Mouse (Mus musculus): Measurements from ENCODE around the gene Hs3st5. TPM values are rescaled to one million over a fixed set of nuclear protein-coding genes. Genes with fewer than 3 reads are reported as not detected.

Gene Hs3st5
- polyA plus RNA-seq (2015; fragmentation: Nextera tagmentation; extraction: Ambion mirVana) = 0.20 and 0.25 TPM in 2 replicates

DNA sequence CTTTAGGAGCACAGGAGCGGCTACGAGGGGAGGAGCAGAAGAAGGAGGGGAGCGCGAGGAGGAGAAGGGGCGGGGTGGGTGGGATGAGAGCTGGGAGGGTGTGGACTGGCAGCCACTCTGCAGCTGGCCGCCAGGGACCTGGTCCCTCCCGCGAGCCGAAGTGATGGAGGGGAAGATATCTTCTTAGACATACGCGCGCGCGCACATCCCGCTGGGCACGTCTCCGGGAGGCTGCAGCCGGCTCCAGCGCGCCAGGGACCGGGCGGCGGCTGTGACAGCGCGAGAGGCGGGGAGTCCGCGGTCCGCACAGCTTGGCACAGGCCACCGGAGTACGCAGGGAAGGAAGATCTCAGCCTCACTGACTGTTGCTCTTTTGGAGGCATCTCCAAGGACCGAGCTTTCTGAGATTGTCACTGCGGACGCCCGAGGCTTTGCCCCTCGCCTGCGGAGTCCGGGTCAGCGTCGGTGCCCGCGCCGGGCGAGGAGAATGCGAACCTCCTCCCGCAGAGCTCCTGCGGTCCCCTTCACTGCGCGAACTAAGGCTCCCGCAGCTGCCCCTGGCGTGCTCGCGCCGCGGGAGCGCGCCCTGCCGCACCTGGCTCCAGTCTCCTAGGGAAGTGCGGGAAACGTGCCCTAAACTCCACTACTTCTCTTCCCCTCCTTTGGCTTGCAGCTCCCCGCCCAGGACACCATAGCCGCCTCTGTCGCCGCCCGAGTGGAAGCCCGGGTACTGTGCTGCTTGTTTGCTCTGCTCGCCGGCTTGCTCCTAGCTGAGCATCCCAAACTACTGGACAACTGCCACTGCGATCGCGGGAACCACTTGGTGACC, at the start of gene Hs3st5:
Gene Hs3st5 (plus strand): TSS at position 88 of the 829 bp plus-strand sequence.
- H3K4me3 ChIP-seq (ENCODE audit: low read length) = peak within 1 kb of the TSS; percentile 63
- peak within 1 kb of the TSS; percentile 52 for H3K9ac ChIP-seq (ENCODE audit: low read length)
- peaks cover 12% of the 10 kb centered on the region for H3K4me1 ChIP-seq (replicated peaks; ENCODE audit: control insufficient read depth, insufficient read depth, low read length)
- H3K9me3 ChIP-seq (ENCODE audit: control insufficient read depth, low read length) = no peaks in the 10 kb centered on the region
- under 1% methylated on average over 68 of the region's 71 CpGs for WGBS
- H3K36me3 ChIP-seq (ENCODE audit: control insufficient read depth, insufficient read depth, low read length) = no peaks in the 10 kb centered on the region
- H3K4me2 ChIP-seq (ENCODE audit: low read depth, low read length) = peak within 1 kb of the TSS; percentile 99
- ATAC-seq (ENCODE audit: low read depth) = peak; percentile 91
- H3K27me3 ChIP-seq (ENCODE audit: control insufficient read depth, insufficient read depth, low read depth, low read length) = peaks cover 30% of the 10 kb centered on the region
- no peak within 1 kb of the TSS for H3K27ac ChIP-seq (ENCODE audit: low read length)

DNA sequence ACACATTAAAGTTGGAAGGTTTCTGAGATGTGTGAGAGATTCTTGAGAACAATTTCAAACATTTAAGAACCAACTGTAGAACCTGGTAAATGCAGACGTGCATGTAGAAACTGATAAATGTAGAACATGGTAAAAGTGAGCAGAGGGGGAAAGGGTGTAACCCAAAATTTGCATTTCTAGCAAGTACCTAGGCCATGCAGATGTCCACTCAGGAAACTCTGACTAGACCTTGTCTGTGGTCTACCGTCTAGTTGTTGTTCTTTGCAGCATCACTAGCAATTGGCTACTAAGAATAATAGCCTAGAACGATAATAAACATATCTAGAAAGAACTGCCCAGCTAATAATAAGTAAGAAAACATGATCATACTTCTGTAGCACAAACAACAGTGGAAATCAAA, 38.0 kb upstream of the Hs3st5 start:
- H3K27ac ChIP-seq (ENCODE audit: low read length) = no peak overlapping the region
- H3K36me3 ChIP-seq (ENCODE audit: control insufficient read depth, insufficient read depth, low read length) = no peaks in the 10 kb centered on the region
- H3K27me3 ChIP-seq (ENCODE audit: control insufficient read depth, insufficient read depth, low read depth, low read length) = no peaks in the 10 kb centered on the region
- no peak overlapping the region for H3K9ac ChIP-seq (ENCODE audit: low read length)
- H3K9me3 ChIP-seq (ENCODE audit: control insufficient read depth, low read length) = no peaks in the 10 kb centered on the region
- H3K4me2 ChIP-seq (ENCODE audit: low read depth, low read length) = no peak overlapping the region
- no peaks in the 10 kb centered on the region for H3K4me1 ChIP-seq (replicated peaks; ENCODE audit: control insufficient read depth, insufficient read depth, low read length)
- no peak overlapping the region for H3K4me3 ChIP-seq (ENCODE audit: low read length)
- ATAC-seq (ENCODE audit: low read depth) = no peak
- WGBS = 81% methylated on average over 3 of the region's 3 CpGs

DNA sequence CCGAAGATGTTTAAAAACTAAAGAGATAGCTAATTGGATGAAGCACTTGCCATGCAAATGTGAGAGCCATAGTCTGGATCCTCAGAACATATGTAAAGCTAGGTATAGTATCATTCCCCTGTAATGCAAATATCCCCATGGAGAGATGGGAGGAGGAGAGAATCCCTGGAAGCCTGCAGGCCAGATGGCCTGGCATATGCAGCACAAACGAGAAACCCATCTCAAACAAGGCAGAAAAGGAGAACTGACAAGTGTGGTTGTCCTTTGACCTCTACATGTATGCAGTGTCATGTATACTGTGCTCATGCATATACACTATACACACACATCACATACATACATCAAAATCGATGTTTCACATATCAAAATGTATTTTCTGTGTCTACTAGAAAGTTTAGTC, 35.5 kb upstream of the Hs3st5 start:
- 59% methylated on average over 3 of the region's 3 CpGs for WGBS
- H3K4me2 ChIP-seq (ENCODE audit: low read depth, low read length) = no peak overlapping the region
- H3K9me3 ChIP-seq (ENCODE audit: control insufficient read depth, low read length) = no peaks in the 10 kb centered on the region
- no peaks in the 10 kb centered on the region for H3K36me3 ChIP-seq (ENCODE audit: control insufficient read depth, insufficient read depth, low read length)
- H3K9ac ChIP-seq (ENCODE audit: low read length) = no peak overlapping the region
- H3K4me3 ChIP-seq (ENCODE audit: low read length) = no peak overlapping the region
- no peak for ATAC-seq (ENCODE audit: low read depth)
- no peaks in the 10 kb centered on the region for H3K4me1 ChIP-seq (replicated peaks; ENCODE audit: control insufficient read depth, insufficient read depth, low read length)
- no peak overlapping the region for H3K27ac ChIP-seq (ENCODE audit: low read length)
- no peaks in the 10 kb centered on the region for H3K27me3 ChIP-seq (ENCODE audit: control insufficient read depth, insufficient read depth, low read depth, low read length)

DNA sequence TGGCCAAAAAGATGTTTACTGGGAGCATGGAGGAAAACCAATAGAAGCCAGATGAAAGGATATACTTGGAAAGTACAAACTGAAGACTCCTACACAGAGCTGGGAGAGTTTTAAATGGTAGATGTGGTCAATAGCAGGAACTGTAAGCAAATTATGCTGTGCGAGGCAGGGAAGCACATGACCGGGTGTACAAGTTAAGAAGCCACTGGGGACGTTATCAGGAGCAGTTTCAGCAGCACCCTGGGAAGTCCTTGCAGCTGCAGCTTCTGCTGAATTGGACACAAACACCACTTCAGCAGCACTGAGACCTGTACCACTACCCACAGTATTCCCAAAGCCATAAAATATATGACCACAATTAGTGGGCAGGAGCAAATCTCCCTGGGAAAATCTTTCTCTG, 31.8 kb upstream of the Hs3st5 start:
- no peak for ATAC-seq (ENCODE audit: low read depth)
- no peaks in the 10 kb centered on the region for H3K27me3 ChIP-seq (ENCODE audit: control insufficient read depth, insufficient read depth, low read depth, low read length)

DNA sequence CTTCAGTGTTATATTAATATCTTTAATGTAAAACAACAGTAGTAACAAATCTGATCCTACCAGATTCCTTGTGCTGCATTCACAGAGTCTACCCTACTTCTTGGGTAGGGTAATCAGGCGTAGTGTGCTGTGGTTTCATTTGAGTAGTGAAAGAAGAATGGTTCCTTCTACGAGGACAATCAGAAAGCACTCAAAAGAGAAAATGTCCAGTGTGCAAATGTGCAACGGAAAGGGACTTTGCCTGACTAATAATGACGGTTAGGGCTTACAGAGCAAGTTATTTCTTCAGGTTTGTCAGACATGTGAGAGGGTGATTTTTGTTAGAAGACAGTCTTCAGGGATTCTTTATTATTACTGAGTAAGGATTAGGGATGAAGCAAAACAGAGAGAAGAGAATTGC, 29.1 kb upstream of the Hs3st5 start:
- H3K4me1 ChIP-seq (replicated peaks; ENCODE audit: control insufficient read depth, insufficient read depth, low read length) = peaks cover 3% of the 10 kb centered on the region; the same call in 1 of the 2 replicates
- no peaks in the 10 kb centered on the region for H3K9me3 ChIP-seq (ENCODE audit: control insufficient read depth, low read length)
- no peaks in the 10 kb centered on the region for H3K27me3 ChIP-seq (ENCODE audit: control insufficient read depth, insufficient read depth, low read depth, low read length)
- H3K27ac ChIP-seq (ENCODE audit: low read length) = no peak overlapping the region
- no peaks in the 10 kb centered on the region for H3K36me3 ChIP-seq (ENCODE audit: control insufficient read depth, insufficient read depth, low read length)
- no peak overlapping the region for H3K4me2 ChIP-seq (ENCODE audit: low read depth, low read length)
- H3K9ac ChIP-seq (ENCODE audit: low read length) = no peak overlapping the region
- H3K4me3 ChIP-seq (ENCODE audit: low read length) = no peak overlapping the region
- WGBS = 74% methylated on average over 4 of the region's 4 CpGs
- ATAC-seq (ENCODE audit: low read depth) = no peak

More for the DNA sequence above, 31.8 kb upstream of the Hs3st5 start:
- Histone ChIP-seq H3K27ac (ENCODE audit: low read length) (no peak overlapping the region), H3K4me2 (ENCODE audit: low read depth, low read length) (no peak overlapping the region), H3K9ac (ENCODE audit: low read length) (no peak overlapping the region), H3K4me3 (ENCODE audit: low read length) (no peak overlapping the region), H3K36me3 (ENCODE audit: control insufficient read depth, insufficient read depth, low read length) (no peaks in the 10 kb centered on the region), H3K9me3 (ENCODE audit: control insufficient read depth, low read length) (no peaks in the 10 kb centered on the region), H3K4me1 (replicated peaks; ENCODE audit: control insufficient read depth, insufficient read depth, low read length) (no peaks in the 10 kb centered on the region)
- WGBS = 48% methylated on average over 3 of the region's 3 CpGs

DNA sequence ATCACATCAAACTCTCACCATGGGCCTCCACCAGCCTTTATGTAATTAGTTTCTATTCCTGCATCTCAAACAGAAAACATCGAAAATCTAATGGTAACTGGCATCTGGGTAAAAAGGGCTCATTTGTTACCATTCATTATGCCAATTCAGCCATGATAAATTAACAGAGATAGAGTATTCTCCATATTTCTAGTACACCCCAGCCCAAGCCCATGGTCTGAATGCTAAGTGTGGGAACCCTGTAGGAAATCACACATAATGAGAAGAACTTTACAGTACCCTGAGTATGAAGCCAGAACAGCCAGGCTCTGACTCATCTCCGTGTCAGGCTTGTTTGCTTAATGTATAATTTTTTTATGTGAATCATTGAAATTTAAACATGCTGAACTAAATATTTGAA, 23.3 kb upstream of the Hs3st5 start:
- H3K36me3 ChIP-seq (ENCODE audit: control insufficient read depth, insufficient read depth, low read length) = no peaks in the 10 kb centered on the region
- no peaks in the 10 kb centered on the region for H3K9me3 ChIP-seq (ENCODE audit: control insufficient read depth, low read length)
- peaks cover 3% of the 10 kb centered on the region; the same call in 1 of the 2 replicates for H3K4me1 ChIP-seq (replicated peaks; ENCODE audit: control insufficient read depth, insufficient read depth, low read length)
- no peak overlapping the region for H3K4me3 ChIP-seq (ENCODE audit: low read length)
- no peak for ATAC-seq (ENCODE audit: low read depth)
- WGBS = 50% methylated on average over 2 of the region's 2 CpGs
- H3K27me3 ChIP-seq (ENCODE audit: control insufficient read depth, insufficient read depth, low read depth, low read length) = no peaks in the 10 kb centered on the region
- no peak overlapping the region for H3K27ac ChIP-seq (ENCODE audit: low read length)
- no peak overlapping the region for H3K4me2 ChIP-seq (ENCODE audit: low read depth, low read length)
- no peak overlapping the region for H3K9ac ChIP-seq (ENCODE audit: low read length)

DNA sequence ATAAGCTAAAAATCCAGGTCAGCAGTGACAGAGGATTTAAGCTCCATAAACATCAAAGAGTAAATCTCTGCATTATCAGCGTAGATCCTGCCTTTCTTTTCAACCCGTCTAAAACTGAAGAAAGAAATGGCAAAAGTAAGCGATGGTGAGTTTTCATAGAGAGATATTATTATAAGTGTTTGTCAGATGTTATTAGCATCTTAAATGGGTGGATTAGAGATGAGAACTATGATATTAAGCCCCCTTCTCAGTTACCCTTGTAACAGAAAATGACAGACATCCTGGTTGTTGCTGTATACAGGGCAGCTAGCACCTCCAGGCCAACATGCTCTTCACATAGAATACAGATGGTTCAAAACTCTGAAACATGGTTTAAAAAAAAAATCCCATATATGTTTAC, 22.6 kb upstream of the Hs3st5 start:
- Histone ChIP-seq H3K27me3 (ENCODE audit: control insufficient read depth, insufficient read depth, low read depth, low read length) (no peaks in the 10 kb centered on the region), H3K4me2 (ENCODE audit: low read depth, low read length) (no peak overlapping the region), H3K4me3 (ENCODE audit: low read length) (no peak overlapping the region), H3K9me3 (ENCODE audit: control insufficient read depth, low read length) (no peaks in the 10 kb centered on the region), H3K9ac (ENCODE audit: low read length) (no peak overlapping the region), H3K27ac (ENCODE audit: low read length) (no peak overlapping the region), H3K36me3 (ENCODE audit: control insufficient read depth, insufficient read depth, low read length) (no peaks in the 10 kb centered on the region), H3K4me1 (replicated peaks; ENCODE audit: control insufficient read depth, insufficient read depth, low read length) (peaks cover 3% of the 10 kb centered on the region; the same call in 1 of the 2 replicates)
- 56% methylated on average over 3 of the region's 3 CpGs for WGBS
- no peak for ATAC-seq (ENCODE audit: low read depth)

DNA sequence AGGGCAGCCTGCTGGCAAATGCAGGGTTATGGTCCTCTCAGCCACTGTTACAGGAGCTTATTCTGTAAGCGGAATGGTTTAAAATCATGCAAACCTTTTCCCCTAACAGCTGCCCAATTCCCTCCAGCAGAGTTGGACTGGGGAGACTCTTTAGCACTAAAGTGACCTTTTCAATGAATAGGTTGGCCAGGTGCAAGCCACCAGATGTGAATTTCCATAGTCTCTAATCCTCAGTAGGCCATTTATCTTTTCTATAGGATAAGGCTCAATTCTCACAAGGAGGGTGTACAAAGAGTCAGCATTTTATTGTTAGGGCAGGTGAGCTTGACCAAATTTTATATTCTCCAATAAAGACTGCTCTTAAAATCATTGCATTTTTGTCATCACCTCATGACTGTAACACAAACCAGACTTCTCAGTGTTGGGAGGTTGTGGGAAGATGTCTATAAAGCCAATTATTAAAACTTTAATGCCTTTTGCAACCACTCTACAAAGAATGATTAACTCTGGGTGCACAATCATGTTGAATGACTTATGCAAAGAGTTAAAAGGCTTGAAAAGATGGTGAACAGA, 21.8 kb upstream of the Hs3st5 start:
- H3K27me3 ChIP-seq (ENCODE audit: control insufficient read depth, insufficient read depth, low read depth, low read length) = no peaks in the 10 kb centered on the region
- 85% methylated on average over 1 of the region's 1 CpGs for WGBS
- H3K4me3 ChIP-seq (ENCODE audit: low read length) = no peak overlapping the region

DNA sequence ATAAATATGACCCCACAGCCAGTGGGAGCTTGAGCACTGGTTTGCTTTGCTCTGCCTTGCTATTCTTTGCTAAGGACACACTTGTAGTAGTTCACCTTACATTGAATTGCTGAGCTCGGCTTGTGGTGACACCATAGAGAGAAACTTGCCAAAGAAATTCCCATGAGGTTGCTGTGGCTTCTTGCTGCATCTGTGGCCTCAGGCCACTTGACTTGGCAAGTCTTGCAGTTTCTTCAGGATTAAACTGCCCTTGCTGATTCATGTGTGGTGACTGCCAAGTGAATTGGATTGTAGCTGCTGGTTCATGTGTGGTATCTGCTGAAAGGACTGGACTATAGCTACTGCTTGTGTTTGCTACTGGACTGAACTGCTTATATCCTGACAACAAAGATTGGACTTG, 13.0 kb upstream of the Hs3st5 start:
- WGBS = 71% methylated on average over 1 of the region's 1 CpGs

More for the DNA sequence above, 21.8 kb upstream of the Hs3st5 start:
- no peaks in the 10 kb centered on the region for H3K36me3 ChIP-seq (ENCODE audit: control insufficient read depth, insufficient read depth, low read length)
- H3K27ac ChIP-seq (ENCODE audit: low read length) = no peak overlapping the region
- H3K4me1 ChIP-seq (replicated peaks; ENCODE audit: control insufficient read depth, insufficient read depth, low read length) = peaks cover 3% of the 10 kb centered on the region; the same call in 1 of the 2 replicates
- no peaks in the 10 kb centered on the region for H3K9me3 ChIP-seq (ENCODE audit: control insufficient read depth, low read length)
- no peak for ATAC-seq (ENCODE audit: low read depth)
- no peak overlapping the region for H3K9ac ChIP-seq (ENCODE audit: low read length)
- no peak overlapping the region for H3K4me2 ChIP-seq (ENCODE audit: low read depth, low read length)

More for the DNA sequence above, 13.0 kb upstream of the Hs3st5 start:
- Histone ChIP-seq H3K4me3 (ENCODE audit: low read length) (no peak overlapping the region), H3K9ac (ENCODE audit: low read length) (no peak overlapping the region), H3K27ac (ENCODE audit: low read length) (no peak overlapping the region), H3K27me3 (ENCODE audit: control insufficient read depth, insufficient read depth, low read depth, low read length) (no peaks in the 10 kb centered on the region), H3K9me3 (ENCODE audit: control insufficient read depth, low read length) (no peaks in the 10 kb centered on the region), H3K4me1 (replicated peaks; ENCODE audit: control insufficient read depth, insufficient read depth, low read length) (no peaks in the 10 kb centered on the region), H3K4me2 (ENCODE audit: low read depth, low read length) (no peak overlapping the region), H3K36me3 (ENCODE audit: control insufficient read depth, insufficient read depth, low read length) (no peaks in the 10 kb centered on the region)
- no peak for ATAC-seq (ENCODE audit: low read depth)

All from lung, embryonic 16.5 days (tissue).